Mouse (Mus musculus): Measurements from ENCODE around the gene Synpo2. TPM values are rescaled to one million over a fixed set of nuclear protein-coding genes. Genes with fewer than 3 reads are reported as not detected.
A peak's percentile ranks its signal among the peaks of the same experiment; 100 is the strongest.

Gene Synpo2
- polyA plus RNA-seq, 1 experiment from 2014 or later = 1.4 TPM

DNA sequence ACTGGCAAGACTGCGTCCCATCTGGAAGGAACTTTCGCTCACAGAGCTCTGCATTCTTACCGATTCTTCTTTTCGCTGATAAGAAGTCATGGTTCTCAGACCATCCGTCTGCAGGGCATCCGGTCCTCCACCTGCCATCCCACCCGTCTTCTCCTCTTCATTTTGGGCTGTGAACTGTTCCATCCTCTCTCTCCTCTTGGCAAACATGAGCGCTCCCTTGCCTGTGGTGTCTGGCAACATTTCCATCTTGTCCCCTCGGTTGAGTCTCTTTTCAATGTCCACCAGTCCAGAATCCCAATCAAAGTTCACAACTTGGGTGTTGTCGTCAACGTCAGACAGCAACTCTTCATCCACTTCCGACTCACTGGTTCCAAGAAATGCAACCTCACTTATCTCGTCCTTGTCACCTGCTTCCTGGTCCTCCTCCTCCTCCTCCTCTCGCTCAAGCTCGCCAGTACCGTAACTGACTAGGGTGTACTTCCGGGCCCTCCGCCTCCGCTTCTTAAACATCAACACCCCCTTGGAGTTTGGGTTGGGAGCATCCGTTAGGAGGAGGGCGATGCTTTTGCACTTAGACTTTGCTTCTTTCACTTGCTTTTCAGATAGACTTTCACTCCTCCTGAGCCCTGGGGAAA lies 121.8 kb downstream of the Synpo2 start:
- no peak for ATAC-seq (replicated peaks)
- Histone ChIP-seq H3K4me2 (no peak overlapping the region), H3K4me1 (peaks cover 7% of the 10 kb centered on the region), H3K36me3 (replicated peaks) (no peaks in the 10 kb centered on the region), H3K9ac (no peak overlapping the region), H3K27me3 (replicated peaks) (no peaks in the 10 kb centered on the region), H3K9me3 (no peaks in the 10 kb centered on the region), H3K4me3 (no peak overlapping the region), H3K27ac (no peak overlapping the region)
- 96% methylated on average over 21 of the region's 21 CpGs for WGBS

DNA sequence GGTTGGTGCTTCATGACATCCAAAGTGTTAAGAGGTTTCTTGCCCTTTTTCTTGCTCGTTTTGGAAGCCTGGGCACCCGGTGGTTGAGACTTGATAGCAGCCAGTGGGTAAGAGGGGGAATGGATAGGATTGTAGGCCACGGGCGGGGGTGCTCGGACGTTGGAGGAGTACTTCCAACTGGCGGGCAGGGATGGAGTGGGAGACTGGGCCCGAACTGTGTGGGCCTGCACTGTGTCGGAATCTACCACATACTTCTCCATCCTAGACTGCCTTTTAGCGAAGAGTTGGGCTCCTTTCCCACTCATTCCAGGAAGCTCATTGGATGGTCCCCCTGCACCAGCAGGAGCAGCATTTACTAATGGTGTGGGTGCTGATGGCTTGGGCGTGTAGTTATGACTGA lies 123.2 kb downstream of the Synpo2 start:
- no peak for ATAC-seq (replicated peaks)
- WGBS = 92% methylated on average over 11 of the region's 11 CpGs

DNA sequence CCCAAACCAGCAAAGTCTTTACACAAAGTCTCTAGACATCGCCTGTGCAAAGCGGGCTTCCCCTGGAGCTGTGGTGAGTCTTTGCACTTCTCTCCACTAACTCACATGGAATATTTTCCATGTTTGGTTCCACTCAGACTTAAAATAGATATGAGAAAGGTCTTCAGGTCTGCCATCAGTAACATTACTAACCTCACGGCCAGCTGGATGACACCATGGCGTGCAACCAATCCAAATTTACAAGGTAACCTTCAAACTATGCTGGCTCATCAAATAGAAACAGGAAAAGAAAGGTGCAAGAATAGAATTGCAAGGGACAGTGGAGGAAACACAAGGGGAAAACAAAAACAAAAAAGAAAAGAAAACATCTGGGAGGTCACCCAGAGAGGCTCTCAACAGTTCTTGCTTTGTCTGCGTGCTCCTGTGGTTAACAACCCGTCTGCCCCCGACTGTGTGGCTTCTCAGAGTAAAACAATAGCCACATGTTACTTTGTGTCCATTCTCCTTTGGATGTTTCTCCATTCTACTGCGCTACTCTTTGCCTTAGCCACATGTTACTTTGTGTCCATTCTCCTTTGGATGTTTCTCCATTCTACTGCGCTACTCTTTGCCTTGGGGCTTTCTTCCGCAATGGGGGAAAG lies 124.8 kb downstream of the Synpo2 start:
- Histone ChIP-seq H3K36me3 (replicated peaks) (no peaks in the 10 kb centered on the region), H3K4me3 (no peak overlapping the region), H3K27me3 (replicated peaks) (no peaks in the 10 kb centered on the region), H3K4me2 (no peak overlapping the region), H3K9ac (no peak overlapping the region), H3K4me1 (peaks cover 5% of the 10 kb centered on the region), H3K9me3 (no peaks in the 10 kb centered on the region), H3K27ac (no peak overlapping the region)
- 64% methylated on average over 10 of the region's 10 CpGs for WGBS
- no peak for ATAC-seq (replicated peaks)

More for the DNA sequence above, 123.2 kb downstream of the Synpo2 start:
- Histone ChIP-seq H3K4me3 (no peak overlapping the region), H3K36me3 (replicated peaks) (no peaks in the 10 kb centered on the region), H3K9me3 (no peaks in the 10 kb centered on the region), H3K4me1 (peaks cover 7% of the 10 kb centered on the region), H3K27ac (no peak overlapping the region), H3K27me3 (replicated peaks) (no peaks in the 10 kb centered on the region), H3K4me2 (no peak overlapping the region), H3K9ac (no peak overlapping the region)

DNA sequence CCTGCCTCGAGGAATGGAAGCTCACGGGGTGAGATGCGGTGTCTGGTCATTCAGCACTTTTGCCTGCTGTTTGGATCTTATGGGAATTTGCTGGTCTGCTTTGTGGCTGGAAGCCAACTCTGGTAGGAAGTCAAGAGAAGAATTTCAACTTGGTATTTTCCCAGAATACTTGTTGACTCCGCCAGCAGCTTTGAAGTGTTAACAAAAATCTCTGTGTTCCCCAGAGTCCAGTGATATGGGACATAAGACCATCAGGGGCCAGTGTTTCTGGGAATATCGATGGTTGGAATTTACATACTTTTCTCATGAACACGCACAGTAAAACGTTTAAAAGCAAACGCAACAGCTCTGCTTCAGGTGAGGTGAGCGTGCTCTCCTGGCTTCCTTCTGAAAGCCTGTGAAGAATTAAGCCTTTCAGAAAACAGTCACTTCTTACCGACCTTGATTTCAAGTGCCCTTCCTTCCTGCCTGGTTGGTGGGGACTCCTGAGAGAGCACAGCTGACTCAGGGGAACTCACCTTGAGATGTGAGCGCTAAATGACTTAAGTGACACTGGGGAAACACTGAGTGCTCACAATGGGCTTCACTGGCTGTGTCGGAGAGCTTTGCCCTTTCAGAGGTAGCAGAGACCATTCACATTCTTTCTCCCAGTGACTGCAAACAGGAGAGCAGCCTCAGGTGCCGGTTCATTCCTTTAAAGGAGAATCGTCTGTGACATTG lies 128.0 kb downstream of the Synpo2 start:
- no peak overlapping the region for H3K9ac ChIP-seq
- no peak overlapping the region for H3K27ac ChIP-seq
- no peak for ATAC-seq (replicated peaks)
- H3K4me3 ChIP-seq = no peak overlapping the region
- H3K4me1 ChIP-seq = no peaks in the 10 kb centered on the region
- H3K36me3 ChIP-seq (replicated peaks) = no peaks in the 10 kb centered on the region
- H3K4me2 ChIP-seq = no peak overlapping the region
- 69% methylated on average over 14 of the region's 14 CpGs for WGBS
- H3K27me3 ChIP-seq (replicated peaks) = no peaks in the 10 kb centered on the region
- H3K9me3 ChIP-seq = no peaks in the 10 kb centered on the region

DNA sequence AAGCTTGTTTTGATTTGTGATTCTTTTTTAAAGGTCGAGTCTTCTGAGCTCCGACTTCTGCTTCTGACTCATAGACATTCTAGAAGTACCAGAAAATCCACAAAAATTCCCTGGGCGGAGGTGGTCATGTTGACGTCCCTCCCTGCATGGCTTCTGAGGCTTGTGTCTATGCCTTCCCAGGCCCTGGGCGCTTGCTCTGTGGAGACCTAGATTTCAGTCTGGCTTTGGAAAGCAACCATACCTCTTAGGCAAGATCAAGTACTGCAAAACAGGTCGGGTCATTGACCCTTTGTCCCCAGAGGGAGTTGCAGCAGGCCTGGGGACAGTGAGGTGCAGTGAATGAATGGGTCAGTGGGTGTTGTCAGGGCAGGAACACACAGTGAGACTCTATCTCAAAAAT lies 131.6 kb downstream of the Synpo2 start:
- Histone ChIP-seq H3K4me2 (no peak overlapping the region), H3K36me3 (replicated peaks) (no peaks in the 10 kb centered on the region), H3K4me3 (no peak overlapping the region), H3K9me3 (no peaks in the 10 kb centered on the region), H3K27ac (no peak overlapping the region), H3K4me1 (no peaks in the 10 kb centered on the region), H3K27me3 (replicated peaks) (no peaks in the 10 kb centered on the region), H3K9ac (no peak overlapping the region)
- ATAC-seq (replicated peaks) = no peak
- WGBS = 85% methylated on average over 6 of the region's 6 CpGs

DNA sequence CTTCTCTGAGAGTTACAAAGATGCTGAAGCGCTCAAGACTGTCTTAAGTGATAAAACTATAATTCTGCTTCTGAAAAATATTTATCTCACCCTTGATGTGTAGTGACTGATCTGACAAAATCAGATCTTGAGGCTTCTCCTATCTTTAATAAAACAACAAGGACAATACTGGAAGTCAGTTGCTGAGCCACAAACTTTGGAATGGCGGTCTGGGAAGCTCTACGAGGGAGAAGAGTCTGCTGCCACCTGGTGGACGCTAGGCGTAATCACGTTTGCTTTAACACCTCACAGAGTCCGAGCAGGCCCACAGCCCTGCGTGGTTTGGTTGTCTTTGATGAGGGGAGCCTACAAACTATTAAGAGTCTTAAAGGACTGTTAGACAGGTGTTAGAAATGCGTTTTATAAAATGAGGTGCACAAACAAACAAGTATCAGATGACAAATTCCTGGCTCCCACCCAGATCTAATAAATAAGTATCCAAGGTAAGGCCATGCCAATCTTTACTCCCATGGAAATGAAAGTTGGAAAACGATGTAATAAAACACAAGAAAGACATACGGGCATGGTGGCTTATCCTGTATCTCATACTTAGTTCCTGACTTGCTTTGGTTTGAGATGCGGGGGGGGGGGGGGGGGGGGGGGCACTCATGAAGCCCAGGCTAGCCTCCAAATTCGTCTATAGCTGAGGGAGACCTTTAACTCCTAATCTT lies 132.6 kb downstream of the Synpo2 start:
- Histone ChIP-seq H3K27ac (no peak overlapping the region), H3K4me2 (no peak overlapping the region), H3K9me3 (no peaks in the 10 kb centered on the region), H3K4me3 (no peak overlapping the region), H3K27me3 (replicated peaks) (no peaks in the 10 kb centered on the region), H3K36me3 (replicated peaks) (no peaks in the 10 kb centered on the region), H3K4me1 (no peaks in the 10 kb centered on the region), H3K9ac (no peak overlapping the region)
- 28% methylated on average over 13 of the region's 13 CpGs for WGBS
- ATAC-seq (replicated peaks) = peak; percentile 90

DNA sequence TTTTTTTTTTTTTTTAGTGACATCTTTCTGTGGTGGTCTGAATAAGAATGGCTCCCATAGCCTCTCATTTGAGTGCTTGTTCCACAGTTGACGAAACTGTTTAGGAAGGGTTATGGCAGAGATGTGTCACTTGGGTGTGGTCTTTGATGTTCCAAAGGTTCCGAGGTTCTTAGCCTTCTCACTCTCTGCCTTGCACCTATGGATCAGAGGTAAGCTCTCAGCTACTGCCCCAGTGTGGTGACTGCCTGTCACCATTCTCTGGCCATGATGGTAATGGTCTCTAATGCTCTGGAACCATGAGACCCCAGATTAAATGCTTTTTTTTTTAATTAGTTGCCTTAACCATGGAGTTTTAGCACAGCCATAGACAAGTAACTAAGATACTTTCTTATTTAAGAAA lies 134.2 kb downstream of the Synpo2 start:
- 97% methylated on average over 2 of the region's 2 CpGs for WGBS
- Histone ChIP-seq H3K36me3 (replicated peaks) (no peaks in the 10 kb centered on the region), H3K4me1 (no peaks in the 10 kb centered on the region)

DNA sequence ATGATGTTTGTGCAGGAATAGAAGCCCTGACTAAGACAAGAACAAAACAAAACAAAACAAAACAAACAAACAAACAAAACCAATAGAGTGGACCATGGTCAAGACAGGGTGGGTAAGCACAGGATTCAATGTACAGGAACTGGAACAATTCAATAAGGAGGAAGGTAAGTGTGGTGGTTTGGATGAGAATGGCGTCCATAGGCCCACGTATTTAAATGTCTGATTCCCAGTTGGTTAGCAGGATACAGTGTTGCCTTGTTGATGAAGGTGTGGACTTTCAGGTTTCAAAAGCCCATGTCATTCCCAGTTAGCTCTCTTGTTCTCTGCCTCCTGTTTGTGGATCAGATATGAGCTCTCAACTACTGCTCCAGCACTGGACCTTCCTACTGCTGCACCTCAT lies 140.8 kb downstream of the Synpo2 start:
- no peak overlapping the region for H3K27ac ChIP-seq
- no peaks in the 10 kb centered on the region for H3K27me3 ChIP-seq (replicated peaks)
- 97% methylated on average over 2 of the region's 2 CpGs for WGBS
- no peaks in the 10 kb centered on the region for H3K9me3 ChIP-seq
- H3K4me3 ChIP-seq = no peak overlapping the region
- no peak overlapping the region for H3K9ac ChIP-seq
- no peak overlapping the region for H3K4me2 ChIP-seq
- no peak for ATAC-seq (replicated peaks)
- no peaks in the 10 kb centered on the region for H3K36me3 ChIP-seq (replicated peaks)
- peaks cover 8% of the 10 kb centered on the region for H3K4me1 ChIP-seq

More for the DNA sequence above, 134.2 kb downstream of the Synpo2 start:
- no peak overlapping the region for H3K9ac ChIP-seq
- no peak for ATAC-seq (replicated peaks)
- no peak overlapping the region for H3K27ac ChIP-seq
- no peaks in the 10 kb centered on the region for H3K9me3 ChIP-seq
- no peaks in the 10 kb centered on the region for H3K27me3 ChIP-seq (replicated peaks)
- H3K4me3 ChIP-seq = no peak overlapping the region
- no peak overlapping the region for H3K4me2 ChIP-seq

DNA sequence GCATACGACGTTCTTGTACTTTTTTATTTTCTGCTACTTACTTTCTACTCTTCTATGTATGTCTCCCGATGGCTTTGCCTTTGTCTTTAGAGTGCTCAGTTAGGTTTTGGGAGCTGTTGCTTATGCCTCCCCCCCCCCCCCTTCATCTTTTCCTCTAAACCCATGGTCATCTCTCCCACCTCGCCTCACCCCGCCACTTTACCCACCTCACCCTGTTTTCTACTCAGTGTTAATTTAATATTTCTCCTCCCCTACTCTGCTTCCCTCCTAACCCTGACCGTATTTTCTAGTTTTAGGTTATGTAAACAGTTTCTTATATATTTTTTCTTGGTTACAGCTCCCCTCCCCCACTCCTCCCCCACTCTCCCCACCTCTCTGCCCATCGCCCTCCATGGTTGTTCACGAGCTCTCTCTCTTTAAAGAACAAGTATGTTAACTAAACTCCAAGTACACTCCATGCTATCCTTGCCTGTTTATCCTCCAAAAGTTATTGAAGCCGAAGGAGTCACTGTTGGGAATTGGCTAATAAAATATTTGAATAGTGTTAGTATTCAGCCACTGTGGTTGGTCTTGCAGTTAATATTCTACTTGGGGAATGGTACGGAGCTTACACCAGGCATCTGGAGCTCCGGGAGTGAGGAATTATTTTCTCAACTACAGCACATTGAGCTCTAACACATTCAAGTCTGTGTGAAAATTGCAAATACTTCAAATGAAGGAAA lies 142.1 kb downstream of the Synpo2 start:
- WGBS = 78% methylated on average over 11 of the region's 11 CpGs
- no peak for ATAC-seq (replicated peaks)
- H3K36me3 ChIP-seq (replicated peaks) = no peaks in the 10 kb centered on the region
- H3K9ac ChIP-seq = no peak overlapping the region
- H3K27ac ChIP-seq = no peak overlapping the region
- H3K4me2 ChIP-seq = no peak overlapping the region
- no peaks in the 10 kb centered on the region for H3K27me3 ChIP-seq (replicated peaks)
- H3K4me1 ChIP-seq = peaks cover 8% of the 10 kb centered on the region
- H3K9me3 ChIP-seq = no peaks in the 10 kb centered on the region
- H3K4me3 ChIP-seq = no peak overlapping the region

DNA sequence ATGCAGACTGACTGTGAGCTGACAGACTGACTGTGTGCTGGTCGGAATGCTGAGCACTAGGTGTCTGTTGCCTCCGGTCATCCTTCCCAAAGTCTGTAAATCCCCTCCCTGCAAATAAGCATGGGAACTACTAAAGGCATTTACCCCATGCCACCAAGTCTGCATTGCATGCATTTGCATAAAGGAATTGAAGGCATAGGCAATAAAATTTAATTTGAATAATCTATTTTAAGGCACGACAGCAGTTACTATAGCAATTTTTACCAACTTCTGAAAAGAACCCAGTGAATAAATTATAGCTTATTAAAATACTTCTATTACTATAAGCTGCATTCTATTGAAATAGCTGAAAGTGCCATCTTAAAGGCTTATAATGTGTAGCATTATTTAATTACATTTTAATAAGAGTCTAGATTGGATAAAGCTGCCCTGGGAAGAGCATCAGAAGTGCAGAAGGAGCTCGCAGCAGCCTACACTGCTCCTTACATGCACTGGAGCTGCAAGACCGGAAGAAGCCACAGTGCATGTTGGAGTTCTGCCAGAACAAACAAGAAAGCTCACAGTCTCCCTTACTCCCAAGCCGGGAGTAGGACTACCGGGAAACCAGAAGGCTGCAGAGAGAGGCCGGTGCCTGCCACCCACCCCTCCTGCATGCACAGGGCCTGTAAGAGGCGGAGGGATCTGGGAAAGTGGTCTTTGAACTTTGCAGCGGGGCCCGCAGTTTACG lies 142.9 kb downstream of the Synpo2 start:
- Histone ChIP-seq H3K9me3 (no peaks in the 10 kb centered on the region), H3K36me3 (replicated peaks) (no peaks in the 10 kb centered on the region), H3K27me3 (replicated peaks) (no peaks in the 10 kb centered on the region), H3K4me1 (peaks cover 8% of the 10 kb centered on the region), H3K27ac (0 out of 2 replicates have a peak overlapping the region, but pooled peaks have one; percentile 20), H3K4me3 (no peak overlapping the region), H3K9ac (no peak overlapping the region), H3K4me2 (no peak overlapping the region)
- WGBS = 53% methylated on average over 12 of the region's 12 CpGs
- ATAC-seq (replicated peaks) = peak; percentile 77

DNA sequence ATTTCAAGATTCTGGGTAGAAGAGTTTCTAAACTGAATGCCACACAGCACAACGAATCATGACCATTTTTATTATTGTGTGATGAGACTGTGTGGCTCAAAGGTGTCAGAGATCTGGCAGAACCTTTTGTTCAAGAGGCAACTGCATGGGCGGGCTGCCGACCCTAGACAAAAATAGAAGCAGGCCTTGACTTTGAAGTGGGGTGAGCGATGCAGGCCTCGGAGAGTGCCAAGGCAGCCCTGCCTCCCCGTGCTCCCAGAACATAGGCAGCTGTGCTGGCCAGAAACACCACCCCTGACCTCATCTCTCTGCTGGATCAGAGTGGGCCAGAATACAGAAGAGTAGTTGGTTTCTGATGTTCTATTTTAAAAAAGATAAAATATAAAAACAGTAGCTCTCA lies 143.5 kb downstream of the Synpo2 start:
- peak; percentile 78 for ATAC-seq (replicated peaks)
- Histone ChIP-seq H3K36me3 (replicated peaks) (no peaks in the 10 kb centered on the region), H3K9me3 (no peaks in the 10 kb centered on the region), H3K4me3 (no peak overlapping the region), H3K27ac (no peak overlapping the region), H3K27me3 (replicated peaks) (no peaks in the 10 kb centered on the region), H3K9ac (no peak overlapping the region), H3K4me2 (no peak overlapping the region), H3K4me1 (peaks cover 8% of the 10 kb centered on the region)
- 59% methylated on average over 6 of the region's 6 CpGs for WGBS
